Mouse (Mus musculus): ENCODE measurements around the gene 4930469K13Rik.
A peak's percentile ranks its signal among the peaks of the same experiment; 100 is the strongest.

4930469K13Rik gene

GRCm38 (mm10) chr11:34042808-34043207 is 55.5 kb downstream of the 4930469K13Rik start:
- peak; percentile 44 for DNase-seq (ENCODE audit: low read depth, low spot score)

- DNase-seq (ENCODE audit: low read depth, low spot score), result no peak
Measured at GRCm38 (mm10) chr11:34040061-34040460, 58.3 kb downstream of the 4930469K13Rik start.

DNA sequence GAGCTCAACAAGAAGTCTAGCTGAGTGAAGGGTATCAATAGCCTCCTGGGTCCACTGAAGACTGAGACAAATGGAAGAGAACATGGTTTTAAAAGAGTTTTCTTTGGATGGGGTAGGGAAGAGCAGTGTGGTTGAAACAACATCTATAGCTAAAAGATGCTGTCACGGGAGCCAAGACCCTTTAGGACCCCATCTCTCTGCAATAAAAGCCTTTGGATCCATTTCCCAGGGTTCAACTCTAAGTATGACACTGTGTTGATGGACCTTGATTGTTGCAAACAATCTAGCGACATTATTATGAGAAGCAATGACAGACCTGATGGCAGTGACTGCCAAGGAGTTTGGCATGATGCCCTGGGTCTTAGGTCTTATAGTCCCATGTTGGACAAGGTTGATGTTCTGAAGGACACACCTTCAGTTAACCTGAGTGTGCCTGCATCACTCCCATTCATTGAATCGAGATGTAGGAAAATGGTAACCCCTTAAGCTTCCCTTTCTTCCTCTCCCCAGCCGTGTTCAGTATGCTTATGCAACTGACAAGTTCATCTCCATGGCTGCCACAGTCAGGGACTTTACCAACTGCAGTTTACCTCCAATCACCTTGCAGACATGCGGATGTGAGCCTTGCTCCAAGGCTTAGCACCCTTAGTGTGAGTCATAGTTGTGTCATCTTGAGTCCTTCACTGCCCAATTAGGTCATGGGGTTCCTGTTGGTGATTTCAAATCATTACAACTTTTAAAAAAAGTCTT is 62.3 kb downstream of the 4930469K13Rik start:
- DNase-seq (ENCODE audit: low read depth, low spot score), result no peak

- no peak for DNase-seq (ENCODE audit: low read depth, low spot score)
Measured at GRCm38 (mm10) chr11:34034794-34035193, 63.6 kb downstream of the 4930469K13Rik start.

GRCm38 (mm10) chr11:34034008-34034505 is 64.3 kb downstream of the 4930469K13Rik start:
- no peak for DNase-seq (ENCODE audit: low read depth, low spot score)

DNA sequence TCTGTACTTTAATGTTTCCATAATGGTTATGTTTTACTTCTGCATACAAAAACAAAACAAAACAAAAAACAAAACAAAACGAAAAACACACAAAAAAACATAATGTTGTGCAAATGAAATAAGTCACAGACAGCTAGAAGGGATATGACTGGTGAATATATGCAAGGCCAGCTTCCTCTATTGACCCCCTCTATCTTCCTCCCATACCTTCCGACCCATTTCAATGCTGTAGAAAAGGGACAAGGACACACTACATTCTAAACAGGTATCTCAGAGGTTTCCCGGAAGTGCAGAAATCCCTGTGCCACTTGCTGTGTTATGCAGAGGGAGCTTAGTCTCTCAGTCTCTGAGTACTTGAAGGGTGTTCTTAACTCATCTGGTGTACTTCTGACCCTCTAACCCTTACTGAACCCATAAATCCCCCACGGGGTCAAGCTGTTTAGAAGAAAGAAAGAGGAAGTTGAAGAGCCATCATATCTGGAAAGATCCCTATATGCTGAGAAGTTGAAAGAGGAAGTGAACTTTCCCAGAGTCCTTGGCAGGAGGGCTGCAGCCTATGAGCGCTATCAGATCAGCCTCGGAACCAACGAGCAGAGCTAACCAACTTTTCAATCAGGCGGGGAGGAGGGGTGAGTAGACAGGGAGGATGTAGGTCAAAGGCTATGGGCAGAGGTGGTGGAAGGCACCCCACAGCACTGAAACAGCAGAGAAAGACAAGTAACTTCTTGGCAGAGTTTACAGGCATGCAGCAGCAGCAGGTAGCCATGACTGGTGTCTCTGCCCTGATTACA is 67.1 kb downstream of the 4930469K13Rik start:
- DNase-seq (ENCODE audit: low read depth, low spot score), result peak; percentile 91

GRCm38 (mm10) chr11:34029658-34030057 is 68.7 kb downstream of the 4930469K13Rik start:
- no peak for DNase-seq (ENCODE audit: low read depth, low spot score)

- no peak for DNase-seq (ENCODE audit: low read depth, low spot score)
Measured at GRCm38 (mm10) chr11:34025091-34025490, 73.3 kb downstream of the 4930469K13Rik start.

DNA sequence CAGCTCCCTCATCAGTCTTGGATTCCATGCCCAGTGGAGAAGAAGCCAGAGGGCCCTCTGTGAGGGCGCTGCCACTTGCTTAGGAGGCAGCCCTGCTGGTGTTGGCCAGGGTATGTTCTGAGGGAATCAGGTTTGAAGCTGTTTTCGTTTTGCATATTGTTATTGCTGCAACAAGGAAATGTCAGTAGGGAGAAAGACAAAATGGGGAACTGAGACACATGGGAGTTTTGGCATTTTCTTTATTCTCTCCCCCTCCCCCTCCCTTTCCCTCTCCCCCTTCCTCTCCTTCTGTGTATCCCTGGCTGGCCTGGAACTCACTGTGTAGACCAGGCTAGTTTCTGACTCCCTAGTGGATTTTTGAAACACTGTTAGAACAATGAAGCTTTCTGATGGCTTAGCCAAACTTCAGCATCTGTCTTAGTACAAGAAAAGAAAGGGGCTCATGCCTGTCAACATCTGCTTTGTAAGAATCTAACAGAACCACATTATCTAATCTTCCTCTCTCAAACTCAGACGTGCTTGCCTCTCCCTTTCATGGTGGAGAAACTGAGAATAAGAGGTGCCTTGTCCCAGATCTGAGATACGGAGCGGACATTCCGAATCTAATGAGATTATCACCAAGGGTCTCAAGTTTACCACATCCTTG is 86.2 kb downstream of the 4930469K13Rik start:
- DNase-seq (ENCODE audit: low read depth, low spot score), result peak; percentile 47

GRCm38 (mm10) chr11:34010859-34011172 is 87.5 kb downstream of the 4930469K13Rik start:
- peak; percentile 40 for DNase-seq (ENCODE audit: low read depth, low spot score)

DNA sequence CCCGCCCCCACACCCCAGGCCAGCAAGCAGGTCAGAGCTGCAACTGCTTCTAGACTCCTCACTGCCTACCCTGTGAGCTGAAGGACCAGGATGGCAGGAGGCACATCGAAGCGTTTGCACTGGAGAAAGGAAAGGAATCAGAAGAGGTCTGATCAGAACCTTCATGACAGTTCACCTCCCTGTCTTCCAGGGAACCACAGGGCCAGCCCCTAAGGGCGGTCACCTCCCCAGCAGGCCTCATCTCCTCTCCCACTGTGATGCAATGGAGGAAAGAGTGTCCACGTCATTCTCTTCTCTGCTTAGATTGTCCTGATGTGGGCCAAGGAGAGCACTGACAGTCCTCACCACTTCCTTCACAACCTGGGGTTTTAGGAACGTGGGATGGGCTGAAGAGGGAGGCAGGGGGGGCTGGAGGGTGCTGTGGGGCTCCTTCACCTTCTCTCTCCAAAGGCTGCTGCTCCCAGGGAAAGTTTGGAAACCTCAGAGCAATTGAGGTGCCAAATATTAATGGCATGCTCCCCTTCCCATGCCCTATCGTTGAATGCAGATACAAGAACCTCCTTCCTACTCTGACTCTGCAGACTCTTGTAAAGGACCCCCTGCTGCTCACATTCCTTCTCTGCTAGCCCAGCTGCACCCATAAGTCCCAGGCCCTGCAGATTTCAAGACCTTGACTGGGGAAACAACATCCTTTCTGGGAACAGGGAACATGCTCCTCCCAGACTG is 88.1 kb downstream of the 4930469K13Rik start:
- no peak for DNase-seq (ENCODE audit: low read depth, low spot score)

GRCm38 (mm10) chr11:34009316-34010087 is 88.9 kb downstream of the 4930469K13Rik start:
- DNase-seq (ENCODE audit: low read depth, low spot score), result no peak

- peak; percentile 83 for DNase-seq (ENCODE audit: low read depth, low spot score)
Measured at GRCm38 (mm10) chr11:34008702-34009101, 89.7 kb downstream of the 4930469K13Rik start.

- DNase-seq (ENCODE audit: low read depth, low spot score), result peak; percentile 68
Measured at GRCm38 (mm10) chr11:34008214-34008613, 90.1 kb downstream of the 4930469K13Rik start.

DNA sequence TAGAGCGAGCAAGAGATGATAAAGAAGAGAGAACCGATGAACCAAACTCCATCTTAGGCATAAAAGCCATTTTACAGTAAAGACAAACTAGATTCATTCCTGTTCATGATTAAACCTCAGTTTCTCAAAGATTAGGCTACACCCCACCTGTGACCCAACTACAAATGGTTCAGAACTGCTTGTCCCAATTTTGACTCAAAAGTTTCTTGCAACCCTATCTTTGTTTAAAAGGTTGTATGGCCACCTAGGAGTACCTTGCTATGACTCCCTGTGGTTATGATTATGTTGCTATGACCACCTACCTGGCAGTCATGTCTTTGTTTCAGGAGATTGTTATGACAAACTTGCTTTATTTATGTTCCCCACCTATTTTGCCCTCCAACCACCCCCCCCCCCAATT is 90.7 kb downstream of the 4930469K13Rik start:
- no peak for DNase-seq (ENCODE audit: low read depth, low spot score)

GRCm38 (mm10) chr11:34002593-34002965 is 95.8 kb downstream of the 4930469K13Rik start:
- DNase-seq (ENCODE audit: low read depth, low spot score), result no peak

DNA sequence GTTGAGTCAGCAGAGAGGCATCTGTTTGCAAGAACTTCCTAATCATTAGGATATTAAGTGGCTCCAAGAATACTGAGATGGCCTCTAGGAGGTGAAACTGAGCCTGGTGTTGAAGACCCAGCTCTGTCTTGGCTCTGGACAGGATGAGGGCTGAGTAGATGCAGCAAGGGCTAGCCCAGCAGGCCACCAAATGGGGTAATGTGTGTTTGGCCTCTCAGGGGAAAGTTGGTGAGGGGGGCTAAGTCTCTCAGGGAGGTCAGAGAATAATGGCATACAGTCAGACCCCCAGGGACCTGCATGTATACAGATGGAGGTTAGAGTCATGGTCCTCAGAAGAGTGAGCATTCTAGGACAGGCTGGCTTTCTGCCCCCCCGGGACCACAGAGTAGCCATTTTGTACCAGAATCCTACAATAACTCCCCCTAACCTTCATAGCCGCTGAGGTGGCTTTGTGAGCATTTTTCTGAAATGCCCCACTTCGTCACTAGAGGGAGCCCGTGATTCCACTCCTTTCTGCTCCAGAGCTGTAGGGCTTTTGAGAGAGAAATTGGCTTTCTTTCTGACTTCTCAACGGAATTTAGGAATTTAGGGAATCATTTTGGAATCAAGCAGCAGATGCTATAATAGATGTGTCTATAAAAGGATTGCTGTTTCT is 96.3 kb downstream of the 4930469K13Rik start:
- peak; percentile 56 for DNase-seq (ENCODE audit: low read depth, low spot score)

- DNase-seq (ENCODE audit: low read depth, low spot score), result no peak
Measured at GRCm38 (mm10) chr11:34000416-34000815, 97.9 kb downstream of the 4930469K13Rik start.

- DNase-seq (ENCODE audit: low read depth, low spot score), result no peak
Measured at GRCm38 (mm10) chr11:33998244-33998643, 100.1 kb downstream of the 4930469K13Rik start.

- DNase-seq (ENCODE audit: low read depth, low spot score), result no peak
Measured at GRCm38 (mm10) chr11:33993496-33993895, 104.9 kb downstream of the 4930469K13Rik start.

All from A20 (cell line).